Mouse (Mus musculus) embryonic facial prominence, embryonic 12.5 days (tissue): ENCODE data around the gene Leng9. TPM values are rescaled to one million over a fixed set of nuclear protein-coding genes. Genes with fewer than 3 reads are reported as not detected.

Experiments
- ATAC-seq: fragments of 200-750 bp; cut with Nextera tagmentation; 2 replicates; pipeline ENCODE4 v1.8.0; 2017; ENCODE audit not compliant: insufficient number of reproducible peaks, insufficient read depth, low FRiP score, low TSS enrichment
- H3K27ac ChIP-seq: fragments of 300-500 bp; sonication (generic); 2 replicates; pipeline ENCODE4 v1.5.1; 2016; ENCODE audit warnings: mild to moderate bottlenecking
- H3K27me3 ChIP-seq: fragments of 300-500 bp; sonication (generic); 2 replicates; pipeline ENCODE4 v1.6.1; 2016; ENCODE audit warnings: mild to moderate bottlenecking, moderate library complexity
- H3K36me3 ChIP-seq: fragments of 300-500 bp; sonication (generic); 2 replicates; pipeline ENCODE4 v1.6.1; 2016; ENCODE audit warnings: mild to moderate bottlenecking
- H3K4me1 ChIP-seq: fragments of 300-500 bp; sonication (generic); 2 replicates; pipeline ENCODE4 v1.6.1; 2016
- H3K4me2 ChIP-seq: fragments of 300-500 bp; sonication (generic); replicated peaks from 2 replicates; pipeline ENCODE4 v1.6.1; 2016; ENCODE audit warnings: mild to moderate bottlenecking, moderate library complexity
- H3K4me3 ChIP-seq: fragments of 300-500 bp; sonication (generic); 2 replicates; pipeline ENCODE4 v1.5.1; 2016; ENCODE audit warnings: mild to moderate bottlenecking
- H3K9ac ChIP-seq: fragments of 300-500 bp; sonication (generic); 2 replicates; pipeline ENCODE4 v1.6.1; 2016; ENCODE audit warnings: mild to moderate bottlenecking, moderate library complexity
- H3K9me3 ChIP-seq: fragments of 300-500 bp; sonication (generic); 2 replicates; pipeline ENCODE4 v1.6.1; 2016; ENCODE audit warnings: mild to moderate bottlenecking, moderate library complexity
- WGBS: fragments of 180-500 bp; shearing (Covaris S2); methylation state at CpG from one replicate; pipeline ENCODE4 v1.1.7; 2016; 5-methylcytosine and 5-hydroxymethylcytosine counted together
- polyA plus RNA-seq: library from polyadenylated mRNA; unstranded; fragments of >200 nt; fragmentation: Nextera tagmentation; extraction: Ambion mirVana; gene quantifications from 2 replicates; pipeline ENCODE4 v1.2.1, GENCODE M21; 2016

The Leng9 gene
- polyA plus RNA-seq, 1 experiment from 2014 or later = 2.8 TPM

- Histone ChIP-seq H3K9ac (no peak overlapping the region), H3K4me2 (peak overlapping the region; percentile 68), H3K36me3 (no peaks in the 10 kb centered on the region), H3K27me3 (peaks cover 26% of the 10 kb centered on the region), H3K4me3 (peak overlapping the region; percentile 45; the same call in 1 of the 2 replicates), H3K27ac (no peak overlapping the region), H3K9me3 (no peaks in the 10 kb centered on the region), H3K4me1 (peaks cover 19% of the 10 kb centered on the region)
- 20% methylated on average over 19 of the region's 19 CpGs for WGBS
- no peak for ATAC-seq
These were observed 29.9 kb downstream of the Leng9 start for GRCm38 (mm10) chr7:4119976-4120921.

GRCm38 (mm10) chr7:4119344-4119902 is 30.8 kb downstream of the Leng9 start, which contains the start of gene Ttyh1:
Gene Ttyh1, plus strand, starts transcription at chr7:4119408.
- Histone ChIP-seq H3K9me3 (no peaks in the 10 kb centered on the region), H3K36me3 (no peaks in the 10 kb centered on the region), H3K9ac (peak within 1 kb of the TSS; percentile 53), H3K27ac (no peak within 1 kb of the TSS), H3K4me2 (peak within 1 kb of the TSS; percentile 68), H3K27me3 (peaks cover 26% of the 10 kb centered on the region), H3K4me3 (peak within 1 kb of the TSS; percentile 45), H3K4me1 (peaks cover 13% of the 10 kb centered on the region)
- 1% methylated on average over 35 of the region's 37 CpGs for WGBS
- no peak for ATAC-seq

GRCm38 (mm10) chr7:4117050-4117814 is 32.9 kb downstream of the Leng9 start:
- H3K4me3 ChIP-seq = no peak overlapping the region
- no peak overlapping the region for H3K4me2 ChIP-seq
- H3K27ac ChIP-seq = no peak overlapping the region
- no peaks in the 10 kb centered on the region for H3K9me3 ChIP-seq
- 65% methylated on average over 8 of the region's 8 CpGs for WGBS
- H3K27me3 ChIP-seq = peaks cover 26% of the 10 kb centered on the region
- H3K36me3 ChIP-seq = no peaks in the 10 kb centered on the region
- no peak overlapping the region for H3K9ac ChIP-seq
- H3K4me1 ChIP-seq = peaks cover 6% of the 10 kb centered on the region; the same call in 1 of the 2 replicates
- ATAC-seq = no peak

GRCm38 (mm10) chr7:4111766-4112165 is 38.4 kb downstream of the Leng9 start:
- WGBS = 51% methylated on average over 3 of the region's 3 CpGs
- no peaks in the 10 kb centered on the region for H3K9me3 ChIP-seq
- H3K27me3 ChIP-seq = no peaks in the 10 kb centered on the region
- H3K36me3 ChIP-seq = no peaks in the 10 kb centered on the region
- ATAC-seq = no peak
- no peak overlapping the region for H3K4me3 ChIP-seq
- no peak overlapping the region for H3K27ac ChIP-seq
- no peaks in the 10 kb centered on the region for H3K4me1 ChIP-seq
- H3K4me2 ChIP-seq = no peak overlapping the region
- no peak overlapping the region for H3K9ac ChIP-seq

- Histone ChIP-seq H3K27ac (no peak overlapping the region), H3K4me3 (no peak overlapping the region), H3K9me3 (no peaks in the 10 kb centered on the region), H3K4me2 (no peak overlapping the region), H3K4me1 (no peaks in the 10 kb centered on the region), H3K9ac (no peak overlapping the region), H3K27me3 (no peaks in the 10 kb centered on the region), H3K36me3 (no peaks in the 10 kb centered on the region)
- ATAC-seq = no peak
- WGBS = 21% methylated on average over 4 of the region's 4 CpGs
These were observed 46.8 kb downstream of the Leng9 start for GRCm38 (mm10) chr7:4103411-4103810.

GRCm38 (mm10) chr7:4101144-4101543 is 49.0 kb downstream of the Leng9 start:
- ATAC-seq = no peak
- H3K9me3 ChIP-seq = no peaks in the 10 kb centered on the region
- no peak overlapping the region for H3K4me3 ChIP-seq
- H3K4me2 ChIP-seq = no peak overlapping the region
- no peaks in the 10 kb centered on the region for H3K27me3 ChIP-seq
- no peaks in the 10 kb centered on the region for H3K4me1 ChIP-seq
- no peaks in the 10 kb centered on the region for H3K36me3 ChIP-seq
- H3K27ac ChIP-seq = no peak overlapping the region
- 81% methylated on average over 5 of the region's 5 CpGs for WGBS
- no peak overlapping the region for H3K9ac ChIP-seq

- no peak overlapping the region for H3K27ac ChIP-seq
- ATAC-seq = no peak
- H3K36me3 ChIP-seq = no peaks in the 10 kb centered on the region
- WGBS = 83% methylated on average over 2 of the region's 2 CpGs
- no peaks in the 10 kb centered on the region for H3K27me3 ChIP-seq
- H3K9ac ChIP-seq = no peak overlapping the region
- H3K4me3 ChIP-seq = no peak overlapping the region
- no peak overlapping the region for H3K4me2 ChIP-seq
- no peaks in the 10 kb centered on the region for H3K4me1 ChIP-seq
- no peaks in the 10 kb centered on the region for H3K9me3 ChIP-seq
These were observed 51.3 kb downstream of the Leng9 start for GRCm38 (mm10) chr7:4098832-4099231.

GRCm38 (mm10) chr7:4098301-4098700 is 51.9 kb downstream of the Leng9 start:
- no peak for ATAC-seq
- no peaks in the 10 kb centered on the region for H3K36me3 ChIP-seq
- no peak overlapping the region for H3K27ac ChIP-seq
- H3K4me2 ChIP-seq = no peak overlapping the region
- 77% methylated on average over 2 of the region's 2 CpGs for whole genome bisulfite sequencing
- no peak overlapping the region for H3K4me3 ChIP-seq
- no peaks in the 10 kb centered on the region for H3K27me3 ChIP-seq
- H3K9me3 ChIP-seq = no peaks in the 10 kb centered on the region
- no peaks in the 10 kb centered on the region for H3K4me1 ChIP-seq
- H3K9ac ChIP-seq = no peak overlapping the region

Other genes starting within 250 kb of the Leng9 start
- 0.14 TPM in 1 of 2 replicates, not detected in the other for gene Lilra6, start 234.9 kb downstream of the Leng9 start, polyA plus RNA-seq
- 0.63 and 0.80 TPM in 2 replicates for gene Lair1, start 87.2 kb downstream of the Leng9 start, polyA plus RNA-seq
- 10.8 and 16.3 TPM in 2 replicates for gene Ttyh1, start 31.0 kb downstream of the Leng9 start, polyA plus RNA-seq
- 80.6 and 80.7 TPM in 2 replicates for gene Leng8, start 13.3 kb downstream of the Leng9 start, polyA plus RNA-seq
- 54.8 and 59.5 TPM in 2 replicates for gene Cdc42ep5, start 14.5 kb upstream of the Leng9 start, polyA plus RNA-seq
- not detected in 2 replicates for gene Lilra5, start 87.4 kb upstream of the Leng9 start, polyA plus RNA-seq
- gene Ncr1, start 187.3 kb upstream of the Leng9 start, polyA plus RNA-seq = not detected in 2 replicates
- 0.23 and 0.46 TPM in 2 replicates for gene Gp6, start 247.4 kb upstream of the Leng9 start, polyA plus RNA-seq